Mouse (Mus musculus) MEL (cell line): ENCODE measurements around the gene Mlx. TPM values are rescaled to one million over a fixed set of nuclear protein-coding genes. Genes with fewer than 3 reads are reported as not detected.

Experiments
- DNase-seq: peaks from one replicate; pipeline ENCODE4 v3.0.0; 2011; ENCODE audit warnings: low read depth, low spot score
- H3K27ac ChIP-seq: 2 replicates; pipeline ENCODE4 v1.5.1; 2012; ENCODE audit warnings: low read depth, mild to moderate bottlenecking, control low read depth, low read length, moderate library complexity; ENCODE audit not compliant: control insufficient read depth
- H3K27me3 ChIP-seq, 2 experiments: fragments of 150-350 bp in 1 of 2; sonication (generic) in 1 of 2; 2 replicates each; pipeline ENCODE4 v1.6.1; 2012; ENCODE audit warnings: low read length in 2 of 2, mild to moderate bottlenecking in 2 of 2, improper control_type of control experiment in 1 of 2, moderate library complexity in 1 of 2; ENCODE audit not compliant: insufficient read depth in 2 of 2, control insufficient read depth in 1 of 2
- H3K36me3 ChIP-seq, 2 experiments: 2 replicates each; pipeline ENCODE4 v1.6.1; 2012 to 2014; ENCODE audit warnings: low read length in 2 of 2, improper control_type of control experiment in 1 of 2, inconsistent platforms in 1 of 2, mild to moderate bottlenecking in 1 of 2; ENCODE audit not compliant: insufficient read depth in 2 of 2, control insufficient read depth in 1 of 2
- H3K4me1 ChIP-seq, 2 experiments: fragments of 150-350 bp in 1 of 2; sonication (generic) in 1 of 2; 2 replicates each; pipeline ENCODE4 v1.6.1; 2012; ENCODE audit warnings: low read length in 2 of 2, improper control_type of control experiment in 1 of 2, mild to moderate bottlenecking in 1 of 2; ENCODE audit not compliant: insufficient read depth in 2 of 2, control insufficient read depth in 1 of 2
- H3K4me3 ChIP-seq, 2 experiments: fragments of 150-350 bp in 1 of 2; sonication (generic) in 1 of 2; 2 replicates each; pipeline ENCODE4 v1.5.1; 2012; ENCODE audit warnings: low read depth in 2 of 2, low read length in 2 of 2, mild to moderate bottlenecking in 2 of 2, moderate library complexity in 2 of 2, control low read depth in 1 of 2, improper control_type of control experiment in 1 of 2; ENCODE audit not compliant: control insufficient read depth in 1 of 2, insufficient read depth in 1 of 2
- H3K79me2 ChIP-seq: 2 replicates; pipeline ENCODE4 v1.6.1; 2012; ENCODE audit warnings: mild to moderate bottlenecking, low read length, moderate library complexity; ENCODE audit not compliant: control insufficient read depth, poor library complexity, insufficient read depth
- H3K9ac ChIP-seq: 2 replicates; pipeline ENCODE4 v1.6.1; 2012; ENCODE audit warnings: low read depth, mild to moderate bottlenecking, control low read depth, low read length, moderate library complexity; ENCODE audit not compliant: control insufficient read depth, poor library complexity, severe bottlenecking
- H3K9me3 ChIP-seq: fragments of 150-350 bp; sonication (generic); replicated peaks from 2 replicates; pipeline ENCODE4 v1.6.1; 2012; ENCODE audit warnings: mild to moderate bottlenecking, low read length, improper control_type of control experiment, moderate library complexity; ENCODE audit not compliant: insufficient read depth
- BHLHE40 ChIP-seq: IDR thresholded peaks from 2 replicates; pipeline ENCODE4 v1.6.1; 2012; ENCODE audit warnings: low read depth, mild to moderate bottlenecking, inconsistent platforms, low read length, improper control_type of control experiment, borderline replicate concordance
- CHD1 ChIP-seq: IDR thresholded peaks from 2 replicates; pipeline ENCODE4 v1.6.1; 2012; ENCODE audit warnings: low read depth, mild to moderate bottlenecking, inconsistent platforms, low read length, improper control_type of control experiment
- CHD2 ChIP-seq: IDR thresholded peaks from 2 replicates; pipeline ENCODE4 v1.6.1; 2011; ENCODE audit warnings: low read length, improper control_type of control experiment
- CTCF ChIP-seq, 3 experiments: IDR thresholded peaks in 2 of 3; conservative IDR thresholded peaks in 1 of 3; 2 replicates each; pipeline ENCODE4 v1.5.1; 2011 to 2012; ENCODE audit warnings: low read length in 3 of 3, low read depth in 2 of 3, mild to moderate bottlenecking in 2 of 3, improper control_type of control experiment in 1 of 3, inconsistent platforms in 1 of 3, mixed read lengths in 1 of 3, moderate library complexity in 1 of 3; ENCODE audit not compliant: control insufficient read depth in 1 of 3, insufficient read depth in 1 of 3, poor library complexity in 1 of 3, severe bottlenecking in 1 of 3
- ELF1 ChIP-seq: IDR thresholded peaks from 2 replicates; pipeline ENCODE4 v1.6.1; 2014; ENCODE audit warnings: low read depth, mild to moderate bottlenecking, inconsistent platforms, low read length, improper control_type of control experiment, moderate library complexity
- ETS1 ChIP-seq: IDR thresholded peaks from 2 replicates; pipeline ENCODE4 v1.6.1; 2012; ENCODE audit warnings: low read depth, mild to moderate bottlenecking, inconsistent platforms, low read length, improper control_type of control experiment, moderate library complexity
- JUND ChIP-seq: IDR thresholded peaks from 2 replicates; pipeline ENCODE4 v1.6.1; 2011; ENCODE audit warnings: low read depth, mild to moderate bottlenecking, improper control_type of control experiment, low read length
- KAT2A ChIP-seq: conservative IDR thresholded peaks from 2 replicates; pipeline ENCODE4 v1.6.1; 2012; ENCODE audit warnings: low read depth, low read length, improper control_type of control experiment, inconsistent platforms
- MAFK ChIP-seq: IDR thresholded peaks from 2 replicates; pipeline ENCODE4 v1.6.1; 2011; ENCODE audit warnings: low read depth, mild to moderate bottlenecking, low read length, improper control_type of control experiment, borderline replicate concordance
- MEF2A ChIP-seq: IDR thresholded peaks from 2 replicates; pipeline ENCODE4 v1.6.1; 2014; ENCODE audit warnings: low read depth, mild to moderate bottlenecking, inconsistent platforms, low read length, improper control_type of control experiment; ENCODE audit not compliant: poor library complexity, insufficient replicate concordance, severe bottlenecking; ENCODE audit errors: extremely low read depth
- NELFE ChIP-seq: IDR thresholded peaks from 2 replicates; pipeline ENCODE4 v1.6.1; 2011; ENCODE audit warnings: low read depth, low read length, improper control_type of control experiment
- NRF1 ChIP-seq: IDR thresholded peaks from 2 replicates; pipeline ENCODE4 v1.6.1; 2014; ENCODE audit warnings: low read depth, mild to moderate bottlenecking, inconsistent platforms, low read length, improper control_type of control experiment, moderate library complexity; ENCODE audit not compliant: poor library complexity, insufficient read depth, severe bottlenecking
- POLR2AphosphoS5 ChIP-seq: IDR thresholded peaks from 2 replicates; pipeline ENCODE4 v1.6.1; 2012; ENCODE audit warnings: low read depth, borderline replicate concordance, mild to moderate bottlenecking, inconsistent platforms, low read length, moderate library complexity, mixed read lengths
- RCOR1 ChIP-seq: IDR thresholded peaks from 2 replicates; pipeline ENCODE4 v1.6.1; 2012; ENCODE audit warnings: low read depth, mild to moderate bottlenecking, inconsistent platforms, low read length, improper control_type of control experiment
- SIN3A ChIP-seq: IDR thresholded peaks from 2 replicates; pipeline ENCODE4 v1.6.1; 2012; ENCODE audit warnings: low read length, improper control_type of control experiment, inconsistent platforms
- SMC3 ChIP-seq: IDR thresholded peaks from 2 replicates; pipeline ENCODE4 v1.6.1; 2011; ENCODE audit warnings: low read depth, low read length, improper control_type of control experiment
- TAL1 ChIP-seq: IDR thresholded peaks from 2 replicates; pipeline ENCODE4 v1.6.1; 2012; ENCODE audit warnings: mild to moderate bottlenecking, inconsistent platforms, low read length, moderate library complexity, mixed read lengths
- TBP ChIP-seq: IDR thresholded peaks from 2 replicates; pipeline ENCODE4 v1.8.0; 2011; ENCODE audit warnings: low read depth, low read length, improper control_type of control experiment
- TCF12 ChIP-seq: IDR thresholded peaks from 2 replicates; pipeline ENCODE4 v1.6.1; 2014; ENCODE audit warnings: low read depth, mild to moderate bottlenecking, inconsistent platforms, low read length, improper control_type of control experiment, moderate library complexity
- USF1 ChIP-seq: IDR thresholded peaks from 2 replicates; pipeline ENCODE4 v1.6.1; 2014; ENCODE audit warnings: low read depth, mild to moderate bottlenecking, inconsistent platforms, low read length, improper control_type of control experiment, moderate library complexity
- ZMIZ1 ChIP-seq: IDR thresholded peaks from 2 replicates; pipeline ENCODE4 v1.6.1; 2012; ENCODE audit warnings: low read depth, mild to moderate bottlenecking, inconsistent platforms, low read length, improper control_type of control experiment, moderate library complexity
- ZNF384 ChIP-seq: IDR thresholded peaks from 2 replicates; pipeline ENCODE4 v1.6.1; 2012; ENCODE audit warnings: low read depth, mild to moderate bottlenecking, inconsistent platforms, low read length, improper control_type of control experiment
- polyA plus RNA-seq, 2 experiments: library from polyadenylated mRNA; stranded (reverse) in 1 of 2; unstranded in 1 of 2; fragments of >175 nt in 1 of 2; fragments of >200 nt in 1 of 2; gene quantifications; 2 replicates each; pipeline versions ENCODE4 v1.2.1 to v1.2.4; 2012; ENCODE audit warnings: low replicate concordance in 2 of 2, low read depth in 1 of 2; ENCODE audit not compliant: insufficient read length in 2 of 2, insufficient read depth in 1 of 2, missing spikeins in 1 of 2
- total RNA-seq: library from RNA; depleted of rRNA; stranded (reverse); fragments of 300-350 nt; gene quantifications from 2 replicates; pipeline ENCODE4 v1.2.3, GENCODE M21; 2012

Gene Mlx
- total and polyA plus RNA-seq, 3 experiments = 57.5 to 75.9 TPM; not detected in 1

- Histone ChIP-seq H3K36me3 (peaks cover 0 to 38% of the 10 kb centered on the region in 2 experiments; a peak in 2 of 4 replicates), H3K4me3 (no peak overlapping the region), H3K9ac (no peak overlapping the region), H3K27ac (no peak overlapping the region), H3K79me2 (no peaks in the 10 kb centered on the region), H3K9me3 (no peaks in the 10 kb centered on the region), H3K4me1 (no peaks in the 10 kb centered on the region), H3K27me3 (no peaks in the 10 kb centered on the region)
- no peak for DNase-seq
- TF ChIP-seq TBP (no peak), ELF1 (no peak), BHLHE40 (no peak), CHD2 (no peak), POLR2AphosphoS5 (no peak), CHD1 (no peak)
These were observed 15.9 kb downstream of the Mlx start for GRCm38 (mm10) chr11:101103011-101103410.

GRCm38 (mm10) chr11:101109351-101109750, 22.3 kb downstream of the Mlx start:
- Histone ChIP-seq H3K27ac (no peak overlapping the region), H3K4me1 (no peaks in the 10 kb centered on the region), H3K79me2 (peaks cover 12% of the 10 kb centered on the region), H3K36me3 (peaks cover 0 to 14% of the 10 kb centered on the region in 2 experiments; a peak in 2 of 4 replicates), H3K4me3 (no peak overlapping the region), H3K9ac (no peak overlapping the region)
- DNase-seq = no peak
- TF ChIP-seq TBP = no peak
- no peak for TF ChIP-seq ZNF384
- no peak for TF ChIP-seq USF1
- no peak for TF ChIP-seq NRF1
- TF ChIP-seq TAL1 = no peak
- TF ChIP-seq MEF2A = no peak
- TF ChIP-seq NELFE = no peak
- TF ChIP-seq SIN3A = no peak
- TF ChIP-seq ZMIZ1 = no peak
- no peak for TF ChIP-seq SMC3
- no peak for TF ChIP-seq ETS1
- no peak for TF ChIP-seq KAT2A
- TF ChIP-seq MAFK = no peak
- TF ChIP-seq JUND = no peak
- TF ChIP-seq CTCF (IDR thresholded peaks at IDR 0.05 in 2 of 3, conservative IDR thresholded peaks at IDR 0.05 in 1 of 3; ENCODE audit: control insufficient read depth in 1 of 3, insufficient read depth in 1 of 3, low read depth in 2 of 3, low read length in 3 of 3, poor library complexity in 1 of 3, severe bottlenecking in 1 of 3) = no peak
- no peak for TF ChIP-seq TCF12
- no peak for TF ChIP-seq RCOR1
- no peak for TF ChIP-seq CHD1
- TF ChIP-seq, all 39 proteins: peak for 0
- Histone ChIP-seq H3K9me3 (no peaks in the 10 kb centered on the region), H3K27me3 (no peaks in the 10 kb centered on the region)
